Mouse (Mus musculus) hindbrain, embryonic 11.5 days (tissue): ENCODE measurements around the gene Kcnq1. TPM values are rescaled to one million over a fixed set of nuclear protein-coding genes. Genes with fewer than 3 reads are reported as not detected.

Experiments
- ATAC-seq: fragments of 200-750 bp; cut with Nextera tagmentation; 2 replicates; pipeline ENCODE4 v1.8.0; 2017; ENCODE audit warnings: mild to moderate bottlenecking, moderate TSS enrichment, moderate library complexity; ENCODE audit not compliant: low FRiP score
- DNase-seq: peaks from one replicate; pipeline ENCODE4 v3.0.0-alpha.2; 2015; ENCODE audit warnings: low spot score
- H3K27ac ChIP-seq: fragments of 300-500 bp; sonication (generic); 2 replicates; pipeline ENCODE4 v1.5.1; 2014; ENCODE audit warnings: mild to moderate bottlenecking, low read depth, low read length
- H3K27me3 ChIP-seq: fragments of 300-500 bp; sonication (generic); 2 replicates; pipeline ENCODE4 v1.6.1; 2014; ENCODE audit warnings: mild to moderate bottlenecking, low read length, moderate library complexity, mixed read lengths; ENCODE audit not compliant: control insufficient read depth, insufficient read depth
- H3K36me3 ChIP-seq: fragments of 300-500 bp; sonication (generic); 2 replicates; pipeline ENCODE4 v1.6.1; 2014; ENCODE audit warnings: mild to moderate bottlenecking, low read length, moderate library complexity, mixed read lengths; ENCODE audit not compliant: control insufficient read depth, insufficient read depth
- H3K4me1 ChIP-seq: fragments of 300-500 bp; sonication (generic); replicated peaks from 2 replicates; pipeline ENCODE4 v1.6.1; 2014; ENCODE audit warnings: low read length, mixed read lengths; ENCODE audit not compliant: control insufficient read depth, insufficient read depth
- H3K4me2 ChIP-seq: fragments of 300-500 bp; sonication (generic); replicated peaks from 2 replicates; pipeline ENCODE4 v1.6.1; 2014; ENCODE audit warnings: mild to moderate bottlenecking, low read depth, low read length
- H3K4me3 ChIP-seq: fragments of 300-500 bp; sonication (generic); 2 replicates; pipeline ENCODE4 v1.5.1; 2014; ENCODE audit warnings: low read depth, low read length
- H3K9ac ChIP-seq: fragments of 300-500 bp; sonication (generic); 2 replicates; pipeline ENCODE4 v1.6.1; 2014; ENCODE audit warnings: low read depth, low read length
- H3K9me3 ChIP-seq: fragments of 300-500 bp; sonication (generic); 2 replicates; pipeline ENCODE4 v1.6.1; 2016; ENCODE audit warnings: low read length; ENCODE audit not compliant: control insufficient read depth
- WGBS: fragments of 180-500 bp; shearing (Covaris S2); extraction: QIAGEN DNeasy Blood & Tissue Kit; methylation state at CpG from one replicate; pipeline ENCODE4 v1.1.7; 2014; 5-methylcytosine and 5-hydroxymethylcytosine counted together
- polyA plus RNA-seq: library from polyadenylated mRNA; unstranded; fragments of >200 nt; fragmentation: Nextera tagmentation; extraction: Ambion mirVana; gene quantifications from 2 replicates; pipeline ENCODE4 v1.2.1, GENCODE M21; 2014

Kcnq1 gene
- polyA plus RNA-seq, 1 experiment from 2014 or later, result 1.7 TPM

- Histone ChIP-seq H3K27me3 (no peaks in the 10 kb centered on the region), H3K4me3 (no peak overlapping the region), H3K4me2 (no peak overlapping the region), H3K9ac (no peak overlapping the region), H3K36me3 (no peaks in the 10 kb centered on the region), H3K27ac (no peak overlapping the region), H3K4me1 (no peaks in the 10 kb centered on the region; the same call in none of the 2 replicates), H3K9me3 (no peaks in the 10 kb centered on the region)
- WGBS, result 53% methylated on average over 9 of the region's 9 CpGs
- no peak for DNase-seq
- no peak for ATAC-seq
Observed at GRCm38 (mm10) chr7:143302593-143303238, 196.6 kb downstream of the Kcnq1 start.

GRCm38 (mm10) chr7:143303557-143303956 is 197.4 kb downstream of the Kcnq1 start:
- no peak overlapping the region for H3K4me2 ChIP-seq
- H3K27me3 ChIP-seq, result no peaks in the 10 kb centered on the region
- H3K4me1 ChIP-seq, result no peaks in the 10 kb centered on the region; the same call in none of the 2 replicates
- ATAC-seq (no peak), DNase-seq (no peak)
- no peak overlapping the region for H3K4me3 ChIP-seq
- WGBS, result 89% methylated on average over 5 of the region's 5 CpGs
- no peaks in the 10 kb centered on the region for H3K9me3 ChIP-seq
- no peaks in the 10 kb centered on the region for H3K36me3 ChIP-seq
- no peak overlapping the region for H3K9ac ChIP-seq
- H3K27ac ChIP-seq, result no peak overlapping the region

GRCm38 (mm10) chr7:143305808-143306207 is 199.6 kb downstream of the Kcnq1 start:
- Histone ChIP-seq H3K4me1 (no peaks in the 10 kb centered on the region; the same call in none of the 2 replicates), H3K9me3 (no peaks in the 10 kb centered on the region), H3K27me3 (no peaks in the 10 kb centered on the region), H3K9ac (no peak overlapping the region), H3K4me3 (no peak overlapping the region), H3K4me2 (no peak overlapping the region), H3K27ac (no peak overlapping the region), H3K36me3 (no peaks in the 10 kb centered on the region)
- no peak for ATAC-seq
- WGBS, result 50% methylated on average over 10 of the region's 10 CpGs
- DNase-seq, result peak; percentile 25

- Histone ChIP-seq H3K27ac (no peak overlapping the region), H3K4me2 (no peak overlapping the region), H3K9me3 (no peaks in the 10 kb centered on the region), H3K9ac (no peak overlapping the region), H3K4me3 (no peak overlapping the region), H3K4me1 (no peaks in the 10 kb centered on the region; the same call in none of the 2 replicates), H3K36me3 (no peaks in the 10 kb centered on the region), H3K27me3 (no peaks in the 10 kb centered on the region)
- 96% methylated on average over 1 of the region's 1 CpGs for WGBS
- DNase-seq (no peak), ATAC-seq (no peak)
Observed at GRCm38 (mm10) chr7:143308001-143308400, 201.8 kb downstream of the Kcnq1 start.

GRCm38 (mm10) chr7:143310311-143310710 is 204.1 kb downstream of the Kcnq1 start:
- no peak overlapping the region for H3K27ac ChIP-seq
- no peak overlapping the region for H3K4me3 ChIP-seq
- no peak overlapping the region for H3K9ac ChIP-seq
- DNase-seq, result no peak
- H3K36me3 ChIP-seq, result no peaks in the 10 kb centered on the region
- H3K4me2 ChIP-seq, result no peak overlapping the region
- no peak for ATAC-seq
- no peaks in the 10 kb centered on the region; the same call in 1 of the 2 replicates for H3K4me1 ChIP-seq
- no peaks in the 10 kb centered on the region for H3K27me3 ChIP-seq
- 65% methylated on average over 3 of the region's 3 CpGs for WGBS
- H3K9me3 ChIP-seq, result no peaks in the 10 kb centered on the region

GRCm38 (mm10) chr7:143310847-143311246 is 204.7 kb downstream of the Kcnq1 start:
- Histone ChIP-seq H3K9ac (no peak overlapping the region), H3K4me3 (no peak overlapping the region), H3K27ac (no peak overlapping the region), H3K27me3 (no peaks in the 10 kb centered on the region), H3K4me1 (no peaks in the 10 kb centered on the region; the same call in 1 of the 2 replicates), H3K4me2 (no peak overlapping the region), H3K36me3 (no peaks in the 10 kb centered on the region), H3K9me3 (no peaks in the 10 kb centered on the region)
- WGBS, result 71% methylated on average over 8 of the region's 8 CpGs
- DNase-seq (no peak), ATAC-seq (no peak)

- Histone ChIP-seq H3K4me2 (no peak overlapping the region), H3K9ac (no peak overlapping the region), H3K4me3 (no peak overlapping the region), H3K36me3 (no peaks in the 10 kb centered on the region), H3K4me1 (no peaks in the 10 kb centered on the region), H3K27ac (no peak overlapping the region), H3K27me3 (no peaks in the 10 kb centered on the region), H3K9me3 (no peaks in the 10 kb centered on the region)
- 95% methylated on average over 7 of the region's 7 CpGs for WGBS
- ATAC-seq (no peak), DNase-seq (no peak)
Observed at GRCm38 (mm10) chr7:143311471-143311870, 205.3 kb downstream of the Kcnq1 start.

GRCm38 (mm10) chr7:143313572-143314319 is 207.6 kb downstream of the Kcnq1 start:
- Histone ChIP-seq H3K27ac (no peak overlapping the region), H3K4me3 (no peak overlapping the region), H3K9me3 (no peaks in the 10 kb centered on the region), H3K36me3 (no peaks in the 10 kb centered on the region), H3K4me2 (no peak overlapping the region), H3K9ac (no peak overlapping the region), H3K4me1 (no peaks in the 10 kb centered on the region), H3K27me3 (no peaks in the 10 kb centered on the region)
- ATAC-seq (no peak), DNase-seq (no peak)
- 84% methylated on average over 11 of the region's 11 CpGs for WGBS

GRCm38 (mm10) chr7:143318512-143318911 is 212.3 kb downstream of the Kcnq1 start:
- ATAC-seq, result no peak
- no peak overlapping the region for H3K27ac ChIP-seq
- H3K9me3 ChIP-seq, result no peaks in the 10 kb centered on the region
- DNase-seq, result no peak
- H3K36me3 ChIP-seq, result no peaks in the 10 kb centered on the region
- no peak overlapping the region for H3K4me3 ChIP-seq
- no peaks in the 10 kb centered on the region for H3K4me1 ChIP-seq
- no peak overlapping the region for H3K4me2 ChIP-seq
- H3K27me3 ChIP-seq, result no peaks in the 10 kb centered on the region
- WGBS, result 68% methylated on average over 5 of the region's 5 CpGs
- H3K9ac ChIP-seq, result no peak overlapping the region
